Comparison of ENCODE assay signal across 10 mouse cellular contexts in the genomic region with DNA sequence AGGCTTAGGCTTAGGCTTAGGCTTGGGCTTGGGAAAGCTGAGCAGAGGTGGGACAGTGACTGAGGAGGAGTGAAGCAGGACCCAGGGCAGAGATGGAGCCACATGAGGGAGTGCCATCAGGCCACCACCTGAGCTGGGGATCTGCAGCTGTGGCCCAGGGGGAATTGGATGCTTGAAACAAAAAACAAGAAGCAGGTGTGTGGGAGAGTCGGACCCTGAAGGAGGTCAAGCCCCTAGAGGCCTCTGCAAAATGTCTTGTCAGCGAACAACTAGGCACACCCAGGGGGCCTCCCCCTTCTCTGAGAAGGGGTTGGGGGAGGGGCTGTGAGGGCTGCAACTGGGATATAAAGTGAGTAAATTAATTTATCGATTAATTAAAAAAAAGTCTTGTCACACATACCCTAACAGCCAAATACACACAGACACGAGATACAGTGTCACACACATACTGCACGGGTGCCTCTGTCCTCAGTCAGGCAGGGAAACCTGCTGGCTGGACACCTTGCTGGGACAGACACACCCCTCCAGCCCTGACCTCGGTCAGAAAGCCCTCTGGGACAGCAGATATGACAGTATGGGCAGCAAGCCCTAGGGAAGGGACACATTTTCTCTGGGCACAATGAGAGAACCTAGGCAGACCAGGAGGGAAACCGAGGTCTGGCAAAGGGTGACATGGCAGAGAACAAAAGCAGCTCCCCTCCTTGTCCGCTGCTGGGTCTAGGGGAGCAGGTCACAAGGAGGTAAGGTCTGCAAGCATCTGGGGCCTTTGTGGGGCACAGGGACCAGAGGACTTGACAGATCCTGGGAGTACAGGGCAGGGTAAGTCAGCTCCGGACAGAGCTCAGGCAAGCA. TPM values are rescaled to one million over a fixed set of nuclear protein-coding genes. Genes with fewer than 3 reads are reported as not detected.
DNase-seq lines count a peak whose midpoint lies in the region; ATAC-seq lines count a peak whose summit lies in the region.
"Had no signal": no experiment of that assay in that cellular context is flagged by ENCODE, and none has a peak within 500 bp of the region (broad histone marks: within the 10 kb centered on the region; RNA-seq: fewer than 3 reads in every experiment).

No protein-coding gene starts in this region.

- intact Hi-C loops in heart, postnatal 10 days (cut with DNase I) = loop anchor here (2.0 kb wide), 1 partner anchor 15 kb away; no protein-coding TSS in a partner anchor

- peak overlapping the region; percentile 89 for H3K27ac ChIP-seq in heart, embryonic 10.5 days
- no peak overlapping the region for H3K27ac ChIP-seq in midbrain, embryonic 11.5 days (ENCODE audit: low read depth, low read length)
- no peak overlapping the region for H3K27ac ChIP-seq in midbrain, embryonic 16.5 days (ENCODE audit: low read length)
- peak overlapping the region; percentile 97 for H3K27ac ChIP-seq in limb, embryonic 10.5 days
- H3K27ac ChIP-seq in stomach, embryonic 16.5 days (ENCODE audit: low read length) = peak overlapping the region; percentile 85; the same call in 1 of the 2 replicates

- ATAC-seq in midbrain, embryonic 11.5 days (ENCODE audit: low FRiP score) = peak; percentile 13; the same call in 1 of the 2 replicates
- no peak for ATAC-seq in midbrain, embryonic 16.5 days
- ATAC-seq in stomach, embryonic 16.5 days (ENCODE audit: insufficient read depth, low FRiP score) = no peak

- peak; percentile 89 for DNase-seq in heart, embryonic 10.5 days (ENCODE audit: low spot score)
- DNase-seq in heart, postnatal 10 days = no peak
- DNase-seq in midbrain, embryonic 11.5 days (ENCODE audit: low spot score, missing footprints) = no peak
- peak; percentile 33 for DNase-seq in limb, embryonic 10.5 days (ENCODE audit: low spot score)
- no peak for DNase-seq in cerebellum, adult 18-20 months
- no peak for DNase-seq in left cerebral cortex, adult 9 months (ENCODE audit: low spot score in 2 of 2)

- 0 out of 2 replicates have a peak overlapping the region, but pooled peaks have one; percentile 61 for H3K9ac ChIP-seq in midbrain, embryonic 11.5 days (ENCODE audit: low read length)
- no peak overlapping the region for H3K9ac ChIP-seq in midbrain, embryonic 16.5 days (ENCODE audit: low read depth, low read length)
- peak overlapping the region; percentile 87; the same call in 1 of the 2 replicates for H3K9ac ChIP-seq in stomach, embryonic 16.5 days (ENCODE audit: low read length)

- H3K9me3 ChIP-seq in heart, embryonic 10.5 days = no peaks in the 10 kb centered on the region
- no peaks in the 10 kb centered on the region for H3K9me3 ChIP-seq in midbrain, embryonic 11.5 days (ENCODE audit: control insufficient read depth, low read length)
- no peaks in the 10 kb centered on the region for H3K9me3 ChIP-seq in midbrain, embryonic 16.5 days (replicated peaks; ENCODE audit: control insufficient read depth, low read length, poor library complexity, severe bottlenecking)
- H3K9me3 ChIP-seq in limb, embryonic 10.5 days (replicated peaks) = no peaks in the 10 kb centered on the region
- no peaks in the 10 kb centered on the region for H3K9me3 ChIP-seq in stomach, embryonic 16.5 days (replicated peaks; ENCODE audit: control insufficient read depth, low read length)

- WGBS in heart, embryonic 10.5 days = 42% methylated on average over 9 of the region's 9 CpGs
- 34% methylated on average over 9 of the region's 9 CpGs for WGBS in midbrain, embryonic 11.5 days
- WGBS in midbrain, embryonic 16.5 days = 55% methylated on average over 9 of the region's 9 CpGs
- 40% methylated on average over 9 of the region's 9 CpGs for WGBS in limb, embryonic 10.5 days
- 58% methylated on average over 9 of the region's 9 CpGs for WGBS in stomach, embryonic 16.5 days

- H3K36me3 ChIP-seq in heart, embryonic 10.5 days = no peaks in the 10 kb centered on the region
- no peaks in the 10 kb centered on the region for H3K36me3 ChIP-seq in midbrain, embryonic 11.5 days (ENCODE audit: control insufficient read depth, insufficient read depth, low read length)
- H3K36me3 ChIP-seq in midbrain, embryonic 16.5 days (ENCODE audit: control insufficient read depth, insufficient read depth, low read length) = no peaks in the 10 kb centered on the region
- H3K36me3 ChIP-seq in limb, embryonic 10.5 days = peaks cover 4% of the 10 kb centered on the region; the same call in 1 of the 2 replicates
- no peaks in the 10 kb centered on the region for H3K36me3 ChIP-seq in stomach, embryonic 16.5 days (ENCODE audit: control insufficient read depth, insufficient read depth, low read length)

- peak overlapping the region; percentile 90 for H3K4me2 ChIP-seq in midbrain, embryonic 11.5 days
- no peak overlapping the region for H3K4me2 ChIP-seq in midbrain, embryonic 16.5 days (ENCODE audit: low read length)
- peak overlapping the region; percentile 68 for H3K4me2 ChIP-seq in stomach, embryonic 16.5 days (ENCODE audit: low read depth, low read length)

- H3K4me3 ChIP-seq in heart, embryonic 10.5 days = peak overlapping the region; percentile 62
- H3K4me3 ChIP-seq in midbrain, embryonic 11.5 days (ENCODE audit: low read depth, low read length) = no peak overlapping the region; the same call in 1 of the 2 replicates
- no peak overlapping the region for H3K4me3 ChIP-seq in midbrain, embryonic 16.5 days (ENCODE audit: low read depth, low read length)
- H3K4me3 ChIP-seq in limb, embryonic 10.5 days = peak overlapping the region; percentile 78
- no peak overlapping the region for H3K4me3 ChIP-seq in stomach, embryonic 16.5 days (replicated peaks; ENCODE audit: low read length)

- 0 out of 2 replicates have a peak, but pooled peaks cover 13% of the 10 kb centered on the region for H3K27me3 ChIP-seq in heart, embryonic 10.5 days (ENCODE audit: insufficient read depth, poor library complexity, severe bottlenecking)
- no peaks in the 10 kb centered on the region for H3K27me3 ChIP-seq in midbrain, embryonic 11.5 days (ENCODE audit: control insufficient read depth, insufficient read depth, low read length)
- no peaks in the 10 kb centered on the region for H3K27me3 ChIP-seq in midbrain, embryonic 16.5 days (ENCODE audit: control insufficient read depth, insufficient read depth, low read depth, low read length)
- 0 out of 2 replicates have a peak, but pooled peaks cover 4% of the 10 kb centered on the region for H3K27me3 ChIP-seq in limb, embryonic 10.5 days (ENCODE audit: low read depth, poor library complexity, severe bottlenecking)
- H3K27me3 ChIP-seq in stomach, embryonic 16.5 days (ENCODE audit: control insufficient read depth, insufficient read depth, low read length) = no peaks in the 10 kb centered on the region

- H3K4me1 ChIP-seq in heart, embryonic 10.5 days = peaks cover 43% of the 10 kb centered on the region
- peaks cover 16% of the 10 kb centered on the region for H3K4me1 ChIP-seq in midbrain, embryonic 11.5 days (ENCODE audit: control insufficient read depth, insufficient read depth, low read length)
- peaks cover 6% of the 10 kb centered on the region for H3K4me1 ChIP-seq in midbrain, embryonic 16.5 days (ENCODE audit: control insufficient read depth, insufficient read depth, low read length)
- peaks cover 45% of the 10 kb centered on the region for H3K4me1 ChIP-seq in limb, embryonic 10.5 days
- peaks cover 25% of the 10 kb centered on the region for H3K4me1 ChIP-seq in stomach, embryonic 16.5 days (ENCODE audit: control insufficient read depth, insufficient read depth, low read length)

RNA-seq across cellular contexts. Expression of gene Hspa12b, which starts 0.9 kb away (rescaled TPM):
- polyA plus RNA-seq in heart, embryonic 10.5 days (2016; fragmentation: Nextera tagmentation; extraction: Ambion mirVana) = 10.0 and 10.8 TPM in 2 replicates
- total RNA-seq in heart, postnatal 10 days (2021) = 10 to 100 TPM; 44.1 to 52.4 TPM
- polyA plus RNA-seq in midbrain, embryonic 11.5 days (2014; fragmentation: Nextera tagmentation; extraction: Ambion mirVana) = 2.9 and 3.3 TPM in 2 replicates
- polyA plus RNA-seq in midbrain, embryonic 16.5 days (2015; fragmentation: Nextera tagmentation; extraction: Ambion mirVana) = 4.5 and 5.0 TPM in 2 replicates
- polyA plus RNA-seq in limb, embryonic 10.5 days (2016; fragmentation: Nextera tagmentation; extraction: Ambion mirVana) = 14.8 and 19.7 TPM in 2 replicates
- polyA plus RNA-seq in stomach, embryonic 16.5 days (2015; fragmentation: Nextera tagmentation; extraction: Ambion mirVana) = 25.0 TPM in 2 replicates

RNA-seq across cellular contexts. Expression of gene Gm11037, which starts 7.1 kb away (rescaled TPM):
- polyA plus RNA-seq in heart, embryonic 10.5 days (2016; fragmentation: Nextera tagmentation; extraction: Ambion mirVana) = not detected in 2 replicates
- not detected for total RNA-seq in heart, postnatal 10 days (2021)
- polyA plus RNA-seq in midbrain, embryonic 11.5 days (2014; fragmentation: Nextera tagmentation; extraction: Ambion mirVana) = not detected in 2 replicates
- not detected in 2 replicates for polyA plus RNA-seq in midbrain, embryonic 16.5 days (2015; fragmentation: Nextera tagmentation; extraction: Ambion mirVana)
- not detected in 2 replicates for polyA plus RNA-seq in limb, embryonic 10.5 days (2016; fragmentation: Nextera tagmentation; extraction: Ambion mirVana)
- not detected in 2 replicates for polyA plus RNA-seq in stomach, embryonic 16.5 days (2015; fragmentation: Nextera tagmentation; extraction: Ambion mirVana)
- total RNA-seq: adrenal gland, adult 18-20 months; layer of hippocampus, postnatal 14 days had no signal

RNA-seq across cellular contexts. Expression of gene 1700037H04Rik, which starts 33.7 kb away (rescaled TPM):
- 82.6 and 86.0 TPM in 2 replicates for polyA plus RNA-seq in heart, embryonic 10.5 days (2016; fragmentation: Nextera tagmentation; extraction: Ambion mirVana)
- total RNA-seq in heart, postnatal 10 days (2021) = 10 to 100 TPM; 17.9 to 21.2 TPM
- 112 and 122 TPM in 2 replicates for polyA plus RNA-seq in midbrain, embryonic 11.5 days (2014; fragmentation: Nextera tagmentation; extraction: Ambion mirVana)
- 74.0 and 74.1 TPM in 2 replicates for polyA plus RNA-seq in midbrain, embryonic 16.5 days (2015; fragmentation: Nextera tagmentation; extraction: Ambion mirVana)
- polyA plus RNA-seq in limb, embryonic 10.5 days (2016; fragmentation: Nextera tagmentation; extraction: Ambion mirVana) = 87.5 and 97.4 TPM in 2 replicates
- 73.0 and 78.4 TPM in 2 replicates for polyA plus RNA-seq in stomach, embryonic 16.5 days (2015; fragmentation: Nextera tagmentation; extraction: Ambion mirVana)

RNA-seq across cellular contexts. Expression of gene Siglec1, which starts 39.6 kb away (rescaled TPM):
- 0.05 and 0.08 TPM in 2 replicates for polyA plus RNA-seq in heart, embryonic 10.5 days (2016; fragmentation: Nextera tagmentation; extraction: Ambion mirVana)
- total RNA-seq in heart, postnatal 10 days (2021) = under 1 TPM; 0.64 to 0.77 TPM
- 0.10 TPM in 2 replicates for polyA plus RNA-seq in midbrain, embryonic 11.5 days (2014; fragmentation: Nextera tagmentation; extraction: Ambion mirVana)
- polyA plus RNA-seq in midbrain, embryonic 16.5 days (2015; fragmentation: Nextera tagmentation; extraction: Ambion mirVana) = 0.15 and 0.18 TPM in 2 replicates
- 0.09 and 0.10 TPM in 2 replicates for polyA plus RNA-seq in limb, embryonic 10.5 days (2016; fragmentation: Nextera tagmentation; extraction: Ambion mirVana)
- 0.29 and 0.44 TPM in 2 replicates for polyA plus RNA-seq in stomach, embryonic 16.5 days (2015; fragmentation: Nextera tagmentation; extraction: Ambion mirVana)

RNA-seq across cellular contexts. Expression of gene Cenpb, which starts 53.7 kb away (rescaled TPM):
- 4.9 and 5.1 TPM in 2 replicates for polyA plus RNA-seq in heart, embryonic 10.5 days (2016; fragmentation: Nextera tagmentation; extraction: Ambion mirVana)
- 10 to 100 TPM; 71.0 to 75.9 TPM for total RNA-seq in heart, postnatal 10 days (2021)
- 8.7 and 9.5 TPM in 2 replicates for polyA plus RNA-seq in midbrain, embryonic 11.5 days (2014; fragmentation: Nextera tagmentation; extraction: Ambion mirVana)
- polyA plus RNA-seq in midbrain, embryonic 16.5 days (2015; fragmentation: Nextera tagmentation; extraction: Ambion mirVana) = 11.1 and 11.7 TPM in 2 replicates
- polyA plus RNA-seq in limb, embryonic 10.5 days (2016; fragmentation: Nextera tagmentation; extraction: Ambion mirVana) = 7.7 and 8.9 TPM in 2 replicates
- 9.2 and 10.4 TPM in 2 replicates for polyA plus RNA-seq in stomach, embryonic 16.5 days (2015; fragmentation: Nextera tagmentation; extraction: Ambion mirVana)

Comparison
In these comparisons a context has a peak if more than half of its experiments do, and no peak if none do; other contexts are left out.
1. DNase-seq: peak in heart, embryonic 10.5 days (single experiment) and limb, embryonic 10.5 days (single experiment); none in heart, postnatal 10 days (0 of 2), midbrain, embryonic 11.5 days (single experiment), cerebellum, adult 18-20 months (0 of 2) and left cerebral cortex, adult 9 months (0 of 2).
2. H3K27ac ChIP-seq: peak in heart, embryonic 10.5 days (single experiment), limb, embryonic 10.5 days (single experiment) and stomach, embryonic 16.5 days (single experiment); none in midbrain, embryonic 11.5 days (single experiment) and midbrain, embryonic 16.5 days (single experiment).
3. H3K4me3 ChIP-seq: peak in heart, embryonic 10.5 days (single experiment) and limb, embryonic 10.5 days (single experiment); none in midbrain, embryonic 11.5 days (single experiment), midbrain, embryonic 16.5 days (single experiment) and stomach, embryonic 16.5 days (single experiment).